Mouse (Mus musculus) thymus, adult 2 months (tissue): ENCODE measurements around the gene Itga1.

ENCODE experiments used
- CTCF ChIP-seq: fragments of 200-500 bp; IDR thresholded peaks from 2 replicates; pipeline ENCODE4 v1.5.1; 2012; ENCODE audit warnings: mild to moderate bottlenecking, control low read depth, low read length, moderate library complexity, borderline replicate concordance; ENCODE audit not compliant: control insufficient read depth, poor library complexity, insufficient read depth; ENCODE audit errors: extremely low read depth
- POLR2A ChIP-seq: fragments of 200-500 bp; IDR thresholded peaks from 2 replicates; pipeline ENCODE4 v1.6.1; 2012; ENCODE audit warnings: mild to moderate bottlenecking, low read length, control low read depth, moderate library complexity; ENCODE audit not compliant: control insufficient read depth, poor library complexity, insufficient read depth; ENCODE audit errors: extremely low read depth

DNA sequence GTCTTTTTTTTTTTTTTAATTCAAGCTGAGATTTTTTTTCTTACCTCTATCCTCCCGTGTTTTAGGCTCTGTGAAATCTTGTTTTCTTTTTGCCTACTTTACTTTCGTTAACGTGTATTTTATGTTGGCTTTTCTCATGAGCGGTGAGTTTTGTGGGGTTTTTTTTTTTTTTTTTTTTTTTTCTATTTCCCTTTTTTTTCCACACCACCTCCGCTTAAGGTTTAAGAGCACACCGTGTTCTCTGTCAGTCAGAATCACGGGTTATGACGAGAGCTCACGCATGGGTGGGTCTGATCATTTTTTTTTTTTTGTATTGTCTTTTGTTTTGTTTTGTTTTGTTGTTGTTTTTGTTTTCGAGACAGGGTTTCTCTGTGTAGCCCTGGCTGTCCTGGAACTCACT is 103.7 kb downstream of the Itga1 start:
- TF ChIP-seq CTCF = no peak
- no peak for TF ChIP-seq POLR2A
